Mouse (Mus musculus) frontal cortex, adult 2 months (tissue): ENCODE measurements around the gene Cxcr1. TPM values are rescaled to one million over a fixed set of nuclear protein-coding genes. Genes with fewer than 3 reads are reported as not detected.

Experiments
- polyA plus RNA-seq: library from polyadenylated mRNA; depleted of rRNA; stranded (reverse); fragments of >200 nt; gene quantifications from 2 replicates; pipeline ENCODE4 v1.2.3, GENCODE M21; 2012; rRNA removed

Cxcr1 gene
- polyA plus RNA-seq, 1 experiment: not detected

Other genes with a start within 250 kb of the Cxcr1 start
- gene Tns1, start 70.2 kb downstream of the Cxcr1 start, polyA plus RNA-seq: 22.4 and 25.7 TPM in 2 replicates
- 0.08 TPM in 2 replicates for gene Rufy4, start 69.1 kb downstream of the Cxcr1 start, polyA plus RNA-seq
- gene Cxcr2, start 40.6 kb downstream of the Cxcr1 start, polyA plus RNA-seq: 0.04 and 0.19 TPM in 2 replicates
- gene Arpc2, start 41.5 kb upstream of the Cxcr1 start, polyA plus RNA-seq: 213 and 235 TPM in 2 replicates
- gene Gpbar1, start 83.9 kb upstream of the Cxcr1 start, polyA plus RNA-seq: 0.14 TPM in 1 of 2 replicates, not detected in the other
- gene Aamp, start 90.1 kb upstream of the Cxcr1 start, polyA plus RNA-seq: 182 and 184 TPM in 2 replicates
- 110 and 135 TPM in 2 replicates for gene Pnkd, start 90.3 kb upstream of the Cxcr1 start, polyA plus RNA-seq
- gene Tmbim1, start 111.0 kb upstream of the Cxcr1 start, polyA plus RNA-seq: 25.7 and 33.6 TPM in 2 replicates
- 5.3 and 6.0 TPM in 2 replicates for gene Catip, start 167.5 kb upstream of the Cxcr1 start, polyA plus RNA-seq
- gene Slc11a1, start 180.6 kb upstream of the Cxcr1 start, polyA plus RNA-seq: 5.5 and 9.1 TPM in 2 replicates
- 27.4 and 27.7 TPM in 2 replicates for gene Ctdsp1, start 196.9 kb upstream of the Cxcr1 start, polyA plus RNA-seq
- gene Vil1, start 214.7 kb upstream of the Cxcr1 start, polyA plus RNA-seq: 0.42 and 0.82 TPM in 2 replicates